Mouse (Mus musculus) heart, postnatal 0 days (tissue): ENCODE measurements around the gene Hoxa11.

Experiments used
- CTCF ChIP-seq: IDR thresholded peaks from 2 replicates; pipeline ENCODE4 v1.5.1; 2016; ENCODE audit warnings: antibody characterized with exemption, control low read depth, low read depth
- EP300 ChIP-seq: IDR thresholded peaks from 2 replicates; pipeline ENCODE4 v1.6.1; 2016; ENCODE audit warnings: antibody characterized with exemption, low read depth

DNA sequence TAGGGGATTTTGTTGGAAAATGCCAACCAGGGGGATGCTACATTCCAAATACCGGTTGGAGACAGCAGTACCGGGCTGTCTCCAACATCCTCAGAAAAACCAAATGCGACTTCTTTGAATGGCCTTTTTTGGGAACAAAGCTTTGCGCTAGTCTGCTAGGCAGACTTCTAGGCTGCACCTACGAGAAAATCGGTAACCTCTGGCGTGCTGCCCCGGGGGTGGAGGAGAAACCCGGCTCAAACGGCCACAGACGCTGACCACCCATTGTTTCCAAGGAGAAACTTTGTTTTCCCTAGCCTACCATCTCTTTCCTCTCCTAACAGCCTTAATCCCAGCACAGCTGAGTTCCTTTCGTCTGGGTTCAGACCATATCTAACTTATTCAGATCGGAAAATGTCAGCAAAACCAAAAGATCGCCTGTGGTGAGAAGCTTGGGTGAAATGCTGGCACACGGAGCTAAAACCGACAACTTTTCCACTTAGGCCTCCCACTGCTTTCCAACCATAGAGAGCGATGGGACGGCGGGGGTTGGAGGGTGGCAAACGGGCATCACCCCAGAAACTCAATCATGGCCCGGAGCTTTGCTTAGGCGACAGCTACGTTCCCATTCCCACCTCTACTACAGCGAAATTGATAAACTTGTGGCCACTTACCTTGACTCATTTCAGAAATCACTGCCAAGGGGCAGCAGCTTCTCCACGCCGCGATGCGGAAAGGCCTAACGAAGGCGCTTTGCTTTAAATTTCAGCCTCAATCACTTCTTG is 5.8 kb downstream of the Hoxa11 start:
- no peak for TF ChIP-seq CTCF
- TF ChIP-seq EP300 = no peak
